Mouse (Mus musculus): ENCODE data around the gene Ercc8. TPM values are rescaled to one million over a fixed set of nuclear protein-coding genes. Genes with fewer than 3 reads are reported as not detected.

Gene Ercc8
- polyA plus RNA-seq, 1 experiment from 2014 or later: 16.4 TPM

DNA sequence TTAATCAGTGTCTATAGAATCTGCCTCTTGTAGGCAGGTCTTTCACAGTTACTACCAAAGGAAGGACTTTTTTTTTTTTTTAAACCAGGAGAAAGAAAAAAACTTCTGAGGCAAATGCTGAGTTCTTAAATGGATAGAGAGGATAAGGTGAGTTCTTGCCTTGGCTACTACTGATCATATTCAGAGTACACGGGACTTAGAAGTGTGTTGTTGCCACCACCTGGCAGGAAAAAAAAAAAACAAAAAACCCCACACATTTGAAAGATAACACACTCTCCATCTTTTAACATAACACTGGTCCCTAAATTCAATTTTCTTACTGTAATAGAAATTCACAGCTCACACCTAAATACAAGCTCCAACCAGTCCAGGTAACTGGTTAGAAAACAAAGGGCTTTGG lies 30.6 kb upstream of the Ercc8 start:
- Histone ChIP-seq H3K36me3 (no peaks in the 10 kb centered on the region), H3K9me3 (no peaks in the 10 kb centered on the region), H3K9ac (no peak overlapping the region), H3K4me1 (0 out of 2 replicates have a peak, but pooled peaks cover 2% of the 10 kb centered on the region), H3K27me3 (no peaks in the 10 kb centered on the region), H3K4me2 (no peak overlapping the region), H3K27ac (no peak overlapping the region), H3K4me3 (no peak overlapping the region)
- ATAC-seq (ENCODE audit: insufficient number of reproducible peaks, low FRiP score, low TSS enrichment, low read depth): no peak
- WGBS: 56% methylated on average over 1 of the region's 1 CpGs

DNA sequence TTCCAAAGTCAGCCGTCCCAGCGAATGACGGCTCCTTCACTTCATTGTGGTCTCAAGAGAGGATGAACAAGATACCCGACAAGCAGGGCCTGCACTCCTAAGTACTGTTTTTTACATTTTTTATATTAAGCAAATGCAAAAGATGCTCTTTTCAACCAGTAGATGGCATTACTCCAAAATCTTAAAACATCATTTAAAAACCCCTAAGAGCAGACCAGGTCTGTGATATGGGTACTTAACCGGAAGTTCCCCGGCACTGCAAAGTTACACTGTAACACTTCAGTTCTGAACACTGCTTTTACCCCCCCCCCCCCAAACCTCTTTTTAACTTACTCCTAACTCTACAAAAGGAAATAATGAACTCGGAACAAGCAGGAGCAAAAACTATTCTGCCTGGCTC lies 29.5 kb upstream of the Ercc8 start:
- WGBS: 52% methylated on average over 7 of the region's 7 CpGs
- Histone ChIP-seq H3K9me3 (no peaks in the 10 kb centered on the region), H3K4me1 (0 out of 2 replicates have a peak, but pooled peaks cover 2% of the 10 kb centered on the region), H3K4me2 (no peak overlapping the region), H3K27me3 (no peaks in the 10 kb centered on the region), H3K36me3 (no peaks in the 10 kb centered on the region), H3K4me3 (no peak overlapping the region), H3K9ac (no peak overlapping the region), H3K27ac (no peak overlapping the region)
- no peak for ATAC-seq (ENCODE audit: insufficient number of reproducible peaks, low FRiP score, low TSS enrichment, low read depth)

DNA sequence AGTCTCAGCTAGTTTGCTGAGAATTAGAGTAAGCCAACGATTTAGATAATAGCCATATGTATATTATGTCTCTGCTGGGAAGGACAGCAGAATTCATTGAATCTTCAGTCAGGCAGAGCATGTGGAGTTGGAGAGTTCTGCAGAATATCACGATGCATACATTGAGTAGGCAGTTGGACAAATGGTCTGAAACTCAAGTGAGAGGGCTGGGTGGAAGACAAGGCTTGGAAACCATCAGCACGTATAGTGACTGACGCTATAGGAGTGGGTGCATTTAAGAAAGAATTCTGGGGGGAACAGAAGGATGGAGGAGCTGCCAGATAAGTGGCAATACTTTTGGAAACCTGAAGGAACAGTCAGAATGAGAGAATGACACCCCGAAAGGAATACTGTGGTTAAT lies 27.8 kb upstream of the Ercc8 start:
- H3K9ac ChIP-seq: no peak overlapping the region
- H3K27me3 ChIP-seq: no peaks in the 10 kb centered on the region
- no peak overlapping the region for H3K4me3 ChIP-seq
- no peaks in the 10 kb centered on the region for H3K4me1 ChIP-seq
- no peak overlapping the region for H3K27ac ChIP-seq
- H3K36me3 ChIP-seq: no peaks in the 10 kb centered on the region
- no peak for ATAC-seq (ENCODE audit: insufficient number of reproducible peaks, low FRiP score, low TSS enrichment, low read depth)
- 92% methylated on average over 5 of the region's 5 CpGs for WGBS
- H3K4me2 ChIP-seq: no peak overlapping the region
- no peaks in the 10 kb centered on the region for H3K9me3 ChIP-seq

DNA sequence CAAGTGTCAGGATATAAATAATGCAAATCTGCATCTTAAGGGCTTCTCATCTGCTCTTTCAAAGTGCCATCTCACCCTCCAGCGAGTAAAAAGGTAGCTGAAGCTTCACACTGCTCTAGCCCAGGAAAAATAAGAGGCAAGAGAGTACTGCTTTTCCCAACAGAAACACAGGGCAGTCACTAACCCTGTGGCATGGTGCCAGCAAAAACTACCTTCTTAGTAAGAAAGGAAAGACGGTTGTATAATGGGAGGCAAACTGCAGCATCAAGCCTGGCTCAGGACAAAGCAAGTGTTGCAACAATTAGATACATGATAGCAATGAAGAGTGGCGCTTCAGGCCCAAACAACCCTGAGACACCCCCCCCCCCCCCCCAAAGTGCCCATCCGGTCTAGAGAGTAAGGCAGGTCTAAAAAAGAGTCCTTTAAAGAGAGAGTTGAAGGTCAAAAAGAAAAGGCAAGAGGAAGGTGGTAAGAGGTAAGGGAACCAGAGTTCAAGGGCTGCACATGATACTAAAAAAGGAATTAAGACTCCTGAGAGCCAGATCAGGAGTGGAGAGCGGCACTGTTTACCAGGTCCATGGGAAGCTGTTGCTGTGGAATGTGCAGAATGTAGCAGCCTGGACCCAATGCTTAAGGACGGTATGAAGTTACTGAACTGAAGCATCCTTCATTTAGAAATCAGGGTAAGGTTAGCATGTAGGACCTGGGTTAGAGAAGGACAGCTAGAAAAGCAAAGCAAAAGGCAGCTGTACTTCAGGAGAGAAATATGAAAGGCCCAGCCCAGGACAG lies 26.3 kb upstream of the Ercc8 start:
- no peak overlapping the region for H3K4me2 ChIP-seq
- H3K27ac ChIP-seq: no peak overlapping the region
- no peak overlapping the region for H3K9ac ChIP-seq
- ATAC-seq (ENCODE audit: insufficient number of reproducible peaks, low FRiP score, low TSS enrichment, low read depth): no peak
- 56% methylated on average over 6 of the region's 6 CpGs for WGBS
- H3K36me3 ChIP-seq: no peaks in the 10 kb centered on the region
- no peak overlapping the region for H3K4me3 ChIP-seq
- no peaks in the 10 kb centered on the region for H3K27me3 ChIP-seq
- H3K4me1 ChIP-seq: no peaks in the 10 kb centered on the region
- H3K9me3 ChIP-seq: no peaks in the 10 kb centered on the region

DNA sequence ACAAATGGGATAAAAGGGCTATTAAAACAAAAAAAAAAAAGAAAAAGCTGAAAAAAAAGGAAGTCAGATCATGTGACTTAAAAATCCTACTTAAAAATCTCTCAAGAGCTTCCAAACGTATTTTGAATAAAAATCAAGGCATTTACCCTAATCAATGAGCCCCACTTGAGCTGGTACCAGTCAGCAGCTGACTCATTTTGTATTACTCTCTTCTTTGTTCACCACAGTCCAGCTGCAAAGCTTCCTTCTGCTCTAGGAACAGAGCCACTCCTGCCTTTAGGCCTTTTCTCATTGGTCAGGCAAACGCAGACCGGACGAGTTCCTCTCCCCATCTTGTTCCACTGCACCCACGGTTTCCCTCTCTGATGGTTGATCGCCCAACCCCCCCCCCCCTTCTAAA lies 22.9 kb upstream of the Ercc8 start:
- Histone ChIP-seq H3K27ac (no peak overlapping the region), H3K27me3 (no peaks in the 10 kb centered on the region), H3K36me3 (no peaks in the 10 kb centered on the region), H3K4me1 (no peaks in the 10 kb centered on the region), H3K9me3 (no peaks in the 10 kb centered on the region), H3K4me2 (no peak overlapping the region), H3K9ac (no peak overlapping the region), H3K4me3 (no peak overlapping the region)
- 87% methylated on average over 6 of the region's 6 CpGs for WGBS
- no peak for ATAC-seq (ENCODE audit: insufficient number of reproducible peaks, low FRiP score, low TSS enrichment, low read depth)

DNA sequence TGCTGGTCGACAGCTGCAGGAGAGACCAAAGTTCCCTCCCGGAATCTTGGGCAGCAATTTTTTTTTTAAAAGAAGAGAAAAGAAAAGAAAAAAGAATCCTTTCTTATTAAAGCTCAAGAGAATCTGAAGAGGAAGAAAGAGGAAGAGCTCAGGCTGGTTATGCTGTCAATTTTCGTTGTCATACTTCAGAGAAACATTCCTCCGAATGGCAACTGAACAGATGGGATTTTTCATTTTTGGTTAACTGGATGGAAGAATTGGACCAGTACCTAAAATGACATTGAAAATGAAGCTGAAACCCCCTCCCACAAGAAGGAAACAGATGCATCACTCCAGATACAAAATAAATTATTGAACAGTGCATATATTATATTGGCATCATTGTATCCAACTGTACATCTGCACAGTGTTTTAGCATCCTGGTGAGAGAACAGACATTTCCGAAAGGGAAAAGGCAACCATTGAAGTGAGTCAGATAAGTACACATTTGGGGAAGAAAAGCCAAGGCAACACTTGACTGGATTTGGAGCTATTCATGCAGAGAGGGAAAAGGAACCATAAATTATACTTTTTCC lies 20.0 kb upstream of the Ercc8 start:
- Histone ChIP-seq H3K9ac (no peak overlapping the region), H3K36me3 (no peaks in the 10 kb centered on the region), H3K4me2 (no peak overlapping the region), H3K4me3 (no peak overlapping the region), H3K9me3 (no peaks in the 10 kb centered on the region), H3K27me3 (no peaks in the 10 kb centered on the region), H3K27ac (no peak overlapping the region), H3K4me1 (no peaks in the 10 kb centered on the region)
- ATAC-seq (ENCODE audit: insufficient number of reproducible peaks, low FRiP score, low TSS enrichment, low read depth): no peak
- 87% methylated on average over 5 of the region's 5 CpGs for WGBS

DNA sequence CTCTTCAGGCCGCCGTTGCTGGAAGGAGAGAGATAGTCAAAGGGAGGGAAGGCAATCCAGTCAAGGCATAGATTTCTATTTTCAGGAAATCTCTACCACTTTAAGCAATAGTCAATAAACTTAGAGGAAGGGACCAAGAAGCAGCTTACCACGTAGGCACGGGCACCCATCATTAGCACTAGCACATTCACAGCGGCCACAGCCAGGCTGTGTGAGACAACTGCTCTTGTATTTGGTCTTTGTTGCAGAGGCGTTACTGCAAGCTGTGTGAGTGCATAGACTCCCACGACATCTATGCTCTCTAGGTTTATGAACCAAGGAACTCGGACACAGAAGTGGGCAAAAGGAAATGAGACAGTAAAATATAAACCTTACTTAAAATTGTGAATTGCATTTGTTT lies 14.4 kb upstream of the Ercc8 start:
- 91% methylated on average over 8 of the region's 8 CpGs for WGBS
- Histone ChIP-seq H3K9ac (no peak overlapping the region), H3K27me3 (no peaks in the 10 kb centered on the region), H3K4me3 (no peak overlapping the region), H3K27ac (no peak overlapping the region), H3K36me3 (no peaks in the 10 kb centered on the region), H3K4me2 (no peak overlapping the region), H3K9me3 (no peaks in the 10 kb centered on the region), H3K4me1 (no peaks in the 10 kb centered on the region)
- ATAC-seq (ENCODE audit: insufficient number of reproducible peaks, low FRiP score, low TSS enrichment, low read depth): no peak

DNA sequence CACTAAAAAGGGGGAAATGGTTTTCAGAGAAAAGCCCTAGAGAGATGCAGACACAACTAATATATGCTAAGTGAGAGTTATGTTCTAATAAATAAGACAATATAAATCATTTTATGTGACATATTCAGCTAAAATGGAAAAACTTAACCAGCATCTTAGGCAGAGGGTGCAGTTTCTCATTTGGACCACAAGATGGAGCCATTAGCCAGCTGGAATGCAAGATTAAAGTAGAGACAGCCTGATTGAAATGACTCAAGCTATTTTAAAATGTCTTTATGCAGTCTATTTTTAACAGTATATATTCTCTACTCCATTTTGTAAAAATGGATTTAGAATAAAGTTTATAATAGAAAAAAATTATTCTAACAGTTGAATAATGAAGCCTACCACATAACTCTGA lies 6.7 kb upstream of the Ercc8 start:
- Histone ChIP-seq H3K9me3 (no peaks in the 10 kb centered on the region), H3K36me3 (no peaks in the 10 kb centered on the region), H3K4me2 (no peak overlapping the region), H3K27ac (no peak overlapping the region), H3K4me3 (no peak overlapping the region), H3K4me1 (no peaks in the 10 kb centered on the region), H3K9ac (no peak overlapping the region), H3K27me3 (no peaks in the 10 kb centered on the region)
- ATAC-seq (ENCODE audit: insufficient number of reproducible peaks, low FRiP score, low TSS enrichment, low read depth): no peak

DNA sequence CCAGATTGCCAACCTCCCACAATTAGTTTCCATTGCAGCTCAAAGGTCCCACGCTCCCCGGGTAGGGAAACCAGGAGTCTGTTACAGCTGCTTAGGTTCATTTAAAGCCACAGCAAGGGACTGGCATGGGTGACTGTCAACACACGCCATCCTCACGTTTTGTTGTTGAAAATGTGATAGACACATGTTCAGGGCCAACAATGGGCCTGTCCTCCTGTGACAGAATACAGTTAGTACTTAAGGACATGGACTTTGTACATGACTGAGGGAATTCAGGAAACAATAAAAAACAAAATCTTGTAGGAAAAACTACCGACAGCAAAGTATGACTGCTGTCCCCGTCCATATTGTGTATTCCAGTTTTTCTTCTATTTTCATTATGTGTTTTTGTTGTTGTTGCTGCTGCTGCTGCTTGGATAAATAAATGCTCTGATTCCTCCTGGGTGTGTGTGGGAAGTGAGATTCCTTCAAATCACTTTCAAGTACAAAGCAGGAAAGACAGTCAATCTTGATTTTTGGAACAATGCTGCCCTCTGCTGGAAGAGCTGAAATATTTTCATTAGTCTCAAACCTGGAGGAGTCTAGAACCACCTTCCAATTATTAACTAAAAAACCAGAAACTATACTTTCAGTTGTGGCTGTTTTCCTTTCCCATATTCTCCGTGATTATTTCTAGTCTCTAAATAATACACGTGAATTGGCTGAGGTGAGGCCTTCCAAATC lies 5.7 kb upstream of the Ercc8 start:
- H3K27ac ChIP-seq: no peak overlapping the region
- 62% methylated on average over 8 of the region's 8 CpGs for WGBS
- ATAC-seq (ENCODE audit: insufficient number of reproducible peaks, low FRiP score, low TSS enrichment, low read depth): no peak

DNA sequence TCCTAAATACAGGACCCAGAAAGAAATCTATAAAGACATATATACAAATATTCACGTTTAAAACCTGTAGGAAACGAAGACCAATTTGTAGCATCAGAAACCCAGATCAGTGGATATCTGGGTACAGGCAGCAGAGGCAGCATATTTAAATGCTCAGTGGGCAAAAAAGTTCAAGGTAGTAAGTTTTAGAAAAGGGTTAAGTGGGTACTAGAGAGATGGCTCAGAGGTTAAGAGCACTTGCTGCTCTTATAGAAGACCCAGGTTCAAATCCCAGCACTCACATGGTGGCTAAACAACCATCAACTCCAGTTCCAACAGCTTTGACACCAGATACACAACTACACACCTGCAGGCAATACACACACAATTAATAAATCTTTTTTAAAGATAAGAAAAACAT lies 1.4 kb upstream of the Ercc8 start:
- Histone ChIP-seq H3K4me1 (peaks cover 9% of the 10 kb centered on the region), H3K27me3 (no peaks in the 10 kb centered on the region), H3K9me3 (no peaks in the 10 kb centered on the region), H3K27ac (no peak overlapping the region), H3K36me3 (peaks cover 11% of the 10 kb centered on the region), H3K4me2 (no peak overlapping the region), H3K4me3 (no peak overlapping the region), H3K9ac (no peak overlapping the region)
- WGBS: 76% methylated on average over 2 of the region's 2 CpGs
- ATAC-seq (ENCODE audit: insufficient number of reproducible peaks, low FRiP score, low TSS enrichment, low read depth): no peak

More for the DNA sequence above, 5.7 kb upstream of the Ercc8 start:
- H3K4me2 ChIP-seq: no peak overlapping the region
- H3K4me3 ChIP-seq: no peak overlapping the region
- no peaks in the 10 kb centered on the region for H3K9me3 ChIP-seq
- H3K27me3 ChIP-seq: no peaks in the 10 kb centered on the region
- no peaks in the 10 kb centered on the region; the same call in 1 of the 2 replicates for H3K4me1 ChIP-seq
- H3K9ac ChIP-seq: no peak overlapping the region
- no peaks in the 10 kb centered on the region for H3K36me3 ChIP-seq

DNA sequence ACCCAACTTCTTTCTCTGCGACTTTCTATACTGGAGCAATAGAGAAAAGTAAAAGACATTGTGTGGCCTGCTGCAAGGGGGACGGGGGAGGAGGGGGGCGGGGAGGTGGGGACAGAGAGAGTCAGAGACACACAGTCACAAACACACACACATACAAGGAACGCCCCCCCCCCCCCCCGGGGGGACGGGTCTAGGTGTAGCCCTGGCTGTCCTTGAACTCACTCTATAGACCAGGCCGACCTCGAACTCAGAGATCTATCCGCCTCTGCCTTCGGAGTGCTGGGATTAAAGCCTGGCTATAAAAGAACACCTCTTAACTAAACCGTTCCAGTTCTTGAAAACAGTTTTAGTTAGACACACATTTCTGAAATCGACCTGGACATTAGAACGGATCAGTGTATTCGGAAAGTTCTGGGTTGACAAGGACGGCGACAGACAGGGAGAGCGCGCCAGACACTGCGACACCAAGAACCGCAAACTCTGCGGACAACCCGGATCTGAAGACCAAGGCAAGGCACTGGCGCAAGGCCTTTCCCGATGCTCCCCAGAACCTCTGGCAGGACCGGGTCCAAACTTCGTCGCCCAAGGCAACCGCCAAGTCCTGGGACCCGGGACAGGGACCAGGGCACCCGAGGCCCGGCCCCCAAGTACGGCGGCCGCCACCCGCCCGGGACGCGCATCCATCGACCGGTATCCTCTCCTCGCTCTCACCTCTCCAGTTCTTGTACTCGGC lies 633 bp upstream of the Ercc8 start:
- peak; percentile 5; the same call in 1 of the 2 replicates for ATAC-seq (ENCODE audit: insufficient number of reproducible peaks, low FRiP score, low TSS enrichment, low read depth)
- 2% methylated on average over 41 of the region's 42 CpGs for WGBS
- H3K27me3 ChIP-seq: no peaks in the 10 kb centered on the region
- no peaks in the 10 kb centered on the region for H3K9me3 ChIP-seq
- peaks cover 9% of the 10 kb centered on the region for H3K4me1 ChIP-seq
- peaks cover 11% of the 10 kb centered on the region for H3K36me3 ChIP-seq
- H3K4me2 ChIP-seq: peak overlapping the region; percentile 79
- H3K4me3 ChIP-seq: peak overlapping the region; percentile 74
- no peak overlapping the region for H3K27ac ChIP-seq
- H3K9ac ChIP-seq: peak overlapping the region; percentile 47

DNA sequence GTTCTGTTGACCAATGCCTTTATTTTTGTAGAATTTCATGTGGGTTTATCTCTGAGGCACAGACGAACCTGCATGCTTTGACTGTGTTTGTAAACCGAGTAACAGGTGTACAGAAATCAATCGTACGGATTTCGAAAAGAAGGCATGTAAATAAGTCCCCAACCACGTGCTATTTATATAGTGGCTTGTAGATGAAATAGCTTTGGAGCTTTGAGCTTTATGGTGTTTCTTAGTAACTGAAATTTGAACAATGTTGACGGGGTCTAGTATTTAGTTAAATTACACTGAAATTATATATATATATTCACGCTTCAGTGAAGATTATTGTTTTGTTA lies 677 bp downstream of the Ercc8 start:
- Histone ChIP-seq H3K27ac (no peak overlapping the region), H3K36me3 (peaks cover 13% of the 10 kb centered on the region), H3K4me3 (peak overlapping the region; percentile 74), H3K4me1 (peaks cover 9% of the 10 kb centered on the region), H3K27me3 (no peaks in the 10 kb centered on the region), H3K4me2 (peak overlapping the region; percentile 79), H3K9me3 (no peaks in the 10 kb centered on the region), H3K9ac (peak overlapping the region; percentile 52)
- ATAC-seq (ENCODE audit: insufficient number of reproducible peaks, low FRiP score, low TSS enrichment, low read depth): no peak
- WGBS: 7% methylated on average over 8 of the region's 8 CpGs
